Mouse (Mus musculus) macrophage (primary cell): ENCODE data around the gene Ctf2. TPM values are rescaled to one million over a fixed set of nuclear protein-coding genes. Genes with fewer than 3 reads are reported as not detected.

Source experiments
- H3K27ac ChIP-seq: fragments of 350-480 bp; formaldehyde crosslinking; 2 replicates; pipeline ENCODE4 v1.9.0; 2021
- H3K36me3 ChIP-seq: fragments of 350-480 bp; formaldehyde crosslinking; 2 replicates; pipeline ENCODE4 v1.9.0; 2021; ENCODE audit errors: inconsistent target
- H3K4me3 ChIP-seq: fragments of 350-480 bp; formaldehyde crosslinking; 2 replicates; pipeline ENCODE4 v1.9.0; 2021; ENCODE audit errors: inconsistent target
- H3K79me2 ChIP-seq: fragments of 350-480 bp; formaldehyde crosslinking; 2 replicates; pipeline ENCODE4 v1.9.0; 2021; ENCODE audit errors: inconsistent target
- WGBS: methylation state at CpG from one replicate; pipeline ENCODE4 v1.1.7; 2026; ENCODE audit warnings: inconsistent platforms; ENCODE audit not compliant: missing documents; 5-methylcytosine and 5-hydroxymethylcytosine counted together
- polyA plus RNA-seq: library from polyadenylated mRNA; stranded (reverse); fragments of 250-400 nt; gene quantifications from 3 replicates; pipeline ENCODE4 v1.2.4, GENCODE M21; 2018; ENCODE audit warnings: inconsistent platforms

The Ctf2 gene
- polyA plus RNA-seq, 1 experiment from 2014 or later = not detected

DNA sequence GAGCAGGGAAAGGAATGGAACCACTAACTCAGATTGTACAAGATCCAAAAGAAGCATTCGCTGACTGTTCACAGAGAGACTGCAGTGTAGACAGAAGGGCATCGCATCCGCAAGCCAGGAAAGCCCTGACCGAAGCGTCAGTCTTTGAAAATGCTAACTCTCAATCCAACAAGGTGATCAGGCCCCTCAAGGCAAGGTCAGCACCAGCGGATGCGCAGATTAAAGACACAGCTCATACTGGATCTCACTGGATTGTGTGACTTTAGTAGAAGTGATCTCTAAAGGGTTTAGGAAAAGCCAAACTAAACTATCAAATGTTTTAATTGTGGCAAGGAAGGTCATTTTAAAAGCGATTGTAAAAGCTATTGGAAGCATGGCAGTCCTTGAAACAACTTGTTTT, 38.7 kb downstream of the Ctf2 start:
- no peak overlapping the region for H3K27ac ChIP-seq
- WGBS = 98% methylated on average over 8 of the region's 8 CpGs
- no peak overlapping the region for H3K4me3 ChIP-seq
- no peaks in the 10 kb centered on the region for H3K79me2 ChIP-seq
- H3K36me3 ChIP-seq = no peaks in the 10 kb centered on the region

DNA sequence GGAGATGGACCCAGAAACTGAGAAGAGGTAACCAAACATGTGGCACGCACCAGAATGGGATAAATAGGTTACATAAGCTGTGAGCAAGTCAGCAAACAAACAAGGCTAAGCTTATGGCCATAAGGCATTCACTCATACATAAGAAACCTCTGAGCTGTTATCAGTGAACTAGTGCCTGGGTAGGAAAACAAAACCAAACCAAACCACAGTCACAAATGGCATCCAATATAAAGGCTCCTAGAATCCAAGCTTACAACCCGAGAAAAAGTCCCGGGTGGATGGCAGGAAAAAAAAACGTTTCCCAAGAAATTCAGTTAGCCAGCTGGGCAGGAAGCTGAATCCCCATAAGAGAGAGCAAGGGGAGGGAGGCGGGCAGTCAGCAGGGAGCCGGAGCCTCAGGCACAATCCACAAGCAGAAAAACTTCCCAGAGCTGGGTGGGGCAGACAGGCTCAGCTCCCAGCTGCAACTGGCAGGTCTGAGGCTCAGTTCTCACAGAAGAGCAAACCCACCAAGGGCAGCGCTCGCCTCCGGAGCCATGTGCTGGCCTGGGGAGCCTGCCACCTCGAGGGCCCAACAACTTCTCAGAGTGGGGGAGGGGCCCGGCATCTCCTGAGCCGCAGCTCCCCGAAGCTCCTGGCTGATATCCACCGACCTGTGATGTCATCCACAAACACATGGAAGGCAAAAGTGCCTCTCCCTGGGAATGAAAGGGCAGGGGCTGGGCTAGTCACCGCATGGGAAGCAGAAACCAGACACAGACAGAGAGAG, 40.6 kb downstream of the Ctf2 start:
- Histone ChIP-seq H3K79me2 (no peaks in the 10 kb centered on the region), H3K36me3 (no peaks in the 10 kb centered on the region), H3K4me3 (no peak overlapping the region), H3K27ac (no peak overlapping the region)
- 87% methylated on average over 15 of the region's 15 CpGs for whole genome bisulfite sequencing

DNA sequence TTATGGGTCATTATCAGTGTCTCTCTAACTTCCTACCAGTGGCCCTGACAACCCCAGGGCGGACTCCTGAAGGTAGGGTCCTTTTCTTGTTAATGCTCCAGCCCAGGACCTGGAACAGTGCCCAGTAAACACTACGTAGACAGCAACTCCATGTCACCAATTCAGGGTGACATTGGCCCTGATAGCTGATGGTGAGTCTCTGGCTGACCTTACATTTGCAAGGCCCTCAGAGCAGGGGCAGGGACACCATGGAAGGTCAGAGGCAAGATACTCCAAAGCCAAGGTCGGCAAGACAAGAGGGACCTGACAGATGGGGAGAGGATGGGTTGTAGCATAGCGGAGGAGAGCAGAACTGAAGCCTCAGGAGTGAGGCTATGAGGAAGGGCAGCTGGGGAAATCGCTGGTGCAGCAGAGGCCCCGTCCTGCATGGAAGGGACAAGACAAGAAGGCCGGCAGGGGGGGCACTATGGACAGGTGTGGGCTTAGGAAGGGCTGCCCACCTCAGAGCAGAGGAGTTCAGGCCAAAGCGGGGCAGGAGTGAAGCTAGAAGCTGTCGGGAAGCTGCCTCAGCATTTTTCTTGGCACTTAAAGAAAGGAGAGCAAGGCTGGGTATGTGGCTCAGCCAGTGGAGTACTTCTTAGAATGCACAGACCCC, 42.2 kb downstream of the Ctf2 start:
- H3K36me3 ChIP-seq = no peaks in the 10 kb centered on the region
- H3K27ac ChIP-seq = no peak overlapping the region
- H3K79me2 ChIP-seq = no peaks in the 10 kb centered on the region
- no peak overlapping the region for H3K4me3 ChIP-seq
- WGBS = 91% methylated on average over 9 of the region's 9 CpGs

DNA sequence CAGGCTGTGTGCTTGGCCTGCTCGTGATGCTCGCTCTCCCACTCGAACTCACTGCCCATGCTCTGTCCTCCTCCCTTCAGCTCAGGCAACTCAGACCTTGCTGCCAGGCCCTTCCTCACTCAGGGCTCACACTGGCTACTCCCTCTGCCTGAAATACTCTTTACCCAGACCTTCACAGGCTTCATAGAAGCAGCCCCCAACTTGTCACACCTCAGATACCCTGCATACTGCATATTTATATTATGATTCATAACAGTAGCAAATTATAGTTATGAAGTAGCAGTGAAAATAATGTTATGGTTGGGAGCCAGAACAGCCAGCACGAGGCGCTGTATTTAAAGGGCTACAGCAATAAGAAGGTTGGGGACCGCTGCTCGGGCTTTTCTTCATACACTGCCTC, 43.0 kb downstream of the Ctf2 start:
- no peak overlapping the region for H3K27ac ChIP-seq
- 97% methylated on average over 7 of the region's 7 CpGs for WGBS
- H3K36me3 ChIP-seq = no peaks in the 10 kb centered on the region
- no peaks in the 10 kb centered on the region for H3K79me2 ChIP-seq
- H3K4me3 ChIP-seq = no peak overlapping the region

DNA sequence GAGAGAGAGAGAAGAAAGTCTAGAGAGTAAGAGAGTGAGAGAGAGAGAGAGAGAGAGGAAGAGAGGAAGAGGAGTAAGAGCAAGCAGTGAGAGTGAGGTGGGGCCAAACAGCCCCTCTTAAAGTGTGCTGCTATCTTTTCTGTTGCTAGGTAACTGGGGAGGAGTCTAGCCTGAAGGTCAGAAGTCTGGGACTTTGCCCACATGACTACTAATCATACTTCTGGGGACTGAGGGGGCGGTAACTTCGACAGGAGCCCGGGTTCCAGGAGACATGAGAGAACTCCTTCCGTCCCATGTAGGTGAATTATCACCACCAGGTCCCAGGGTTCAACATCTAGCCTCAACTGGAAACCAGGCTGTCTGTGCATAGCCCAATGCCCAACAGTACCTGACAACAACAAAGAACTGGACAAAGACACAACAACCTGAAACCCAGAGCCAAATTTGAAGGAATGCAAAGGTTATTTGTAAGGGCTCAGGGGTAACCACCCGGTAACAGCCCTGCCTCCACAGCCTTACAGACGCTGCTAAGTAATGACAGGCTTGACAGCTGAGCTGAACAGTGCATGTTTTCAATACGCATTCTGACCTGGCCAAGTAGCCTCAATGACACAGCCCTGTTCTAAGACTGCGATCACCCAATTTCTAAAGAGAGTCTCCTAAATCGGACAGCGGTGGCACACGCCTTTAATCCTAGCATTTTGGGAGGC, 45.1 kb downstream of the Ctf2 start:
- Histone ChIP-seq H3K4me3 (no peak overlapping the region), H3K27ac (no peak overlapping the region), H3K36me3 (no peaks in the 10 kb centered on the region), H3K79me2 (no peaks in the 10 kb centered on the region)
- WGBS = 94% methylated on average over 11 of the region's 11 CpGs

DNA sequence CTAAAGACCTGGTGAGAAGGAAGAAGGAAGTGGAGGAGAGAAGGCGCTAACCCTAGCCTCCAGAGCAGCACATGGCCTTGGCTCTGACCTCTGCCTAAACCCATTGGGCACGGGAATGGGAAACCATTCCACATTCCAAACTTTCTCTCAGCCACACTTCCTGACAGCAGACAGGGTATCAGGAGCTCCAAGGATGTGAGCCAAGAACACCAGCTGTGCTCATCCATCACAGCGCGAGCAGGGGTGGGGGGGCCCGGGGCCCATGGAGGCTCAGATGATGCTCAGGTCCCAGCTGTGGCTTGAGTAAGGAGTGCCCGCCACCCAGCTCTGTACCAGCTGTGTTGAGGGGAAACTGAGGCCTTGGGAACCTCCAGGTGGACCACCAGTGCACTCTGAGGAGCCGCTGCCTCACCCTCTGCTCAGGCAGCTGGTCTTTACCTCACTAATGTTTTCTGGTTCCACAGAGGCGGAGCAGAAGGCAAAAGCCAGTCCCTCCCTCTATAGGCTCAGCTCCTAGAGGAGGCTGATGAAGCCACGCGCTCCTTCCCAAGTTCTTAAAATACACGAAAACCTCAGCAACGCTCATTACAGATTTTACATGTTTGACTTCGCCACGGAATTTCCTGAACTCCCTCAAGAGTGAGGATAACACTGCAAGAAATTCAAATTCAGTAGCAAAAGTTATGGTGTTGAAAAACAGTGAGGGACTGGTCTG, 46.5 kb downstream of the Ctf2 start:
- WGBS = 91% methylated on average over 14 of the region's 14 CpGs
- no peaks in the 10 kb centered on the region for H3K36me3 ChIP-seq
- H3K79me2 ChIP-seq = no peaks in the 10 kb centered on the region
- no peak overlapping the region for H3K27ac ChIP-seq
- no peak overlapping the region for H3K4me3 ChIP-seq

DNA sequence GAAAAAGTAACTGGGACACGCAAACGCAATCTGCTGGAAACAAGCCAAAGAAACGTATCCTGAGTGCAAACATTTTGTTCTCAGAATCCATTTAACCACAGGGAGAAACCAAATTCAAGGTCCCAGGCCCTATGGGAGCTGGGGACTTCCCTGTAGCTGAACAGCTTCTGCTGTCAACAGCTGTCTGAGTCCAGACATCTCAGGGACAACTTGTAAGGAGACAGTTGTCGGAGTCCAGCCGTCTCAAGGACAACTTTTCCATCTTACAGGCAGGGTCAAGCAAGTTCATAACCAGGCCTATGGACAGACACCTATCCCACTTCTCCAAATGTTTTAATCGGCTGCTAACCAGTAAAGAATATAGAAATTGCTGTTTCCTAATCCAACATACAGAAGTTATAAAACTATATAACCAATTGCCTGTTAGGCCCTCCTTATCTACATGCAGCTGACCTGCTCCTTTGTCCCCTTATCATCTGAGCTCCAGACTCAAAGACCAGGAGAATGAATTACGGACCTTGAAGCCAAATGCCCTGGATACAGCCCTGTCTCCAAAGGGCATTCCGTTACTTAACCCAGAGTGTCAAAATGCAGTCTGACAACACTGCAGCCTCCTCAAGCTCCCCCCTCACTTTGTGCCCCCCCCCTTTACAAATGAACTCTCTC, 49.9 kb downstream of the Ctf2 start:
- Histone ChIP-seq H3K27ac (no peak overlapping the region), H3K36me3 (no peaks in the 10 kb centered on the region), H3K79me2 (no peaks in the 10 kb centered on the region), H3K4me3 (no peak overlapping the region)
- 94% methylated on average over 8 of the region's 8 CpGs for WGBS

DNA sequence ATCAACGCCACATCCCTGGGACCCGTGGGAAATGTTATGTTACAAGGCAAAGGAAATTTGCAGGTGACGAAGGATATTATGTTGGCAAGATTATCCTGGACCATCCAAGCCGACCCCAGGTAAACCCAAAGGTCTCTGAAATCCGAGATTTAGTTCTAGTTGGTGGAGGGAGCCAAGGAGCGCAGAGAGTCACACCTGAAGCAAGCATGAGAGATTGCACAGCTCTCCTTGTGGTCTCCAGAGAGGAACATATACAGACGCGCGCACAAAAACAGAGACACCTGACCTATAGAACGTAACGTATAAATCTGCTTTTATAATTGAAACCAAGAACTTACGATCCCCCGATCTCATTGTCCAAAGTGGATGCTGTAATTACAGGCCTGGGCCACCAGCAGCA, 51.4 kb downstream of the Ctf2 start:
- H3K79me2 ChIP-seq = no peaks in the 10 kb centered on the region
- no peaks in the 10 kb centered on the region for H3K36me3 ChIP-seq
- no peak overlapping the region for H3K4me3 ChIP-seq
- no peak overlapping the region for H3K27ac ChIP-seq
- WGBS = 92% methylated on average over 13 of the region's 13 CpGs

DNA sequence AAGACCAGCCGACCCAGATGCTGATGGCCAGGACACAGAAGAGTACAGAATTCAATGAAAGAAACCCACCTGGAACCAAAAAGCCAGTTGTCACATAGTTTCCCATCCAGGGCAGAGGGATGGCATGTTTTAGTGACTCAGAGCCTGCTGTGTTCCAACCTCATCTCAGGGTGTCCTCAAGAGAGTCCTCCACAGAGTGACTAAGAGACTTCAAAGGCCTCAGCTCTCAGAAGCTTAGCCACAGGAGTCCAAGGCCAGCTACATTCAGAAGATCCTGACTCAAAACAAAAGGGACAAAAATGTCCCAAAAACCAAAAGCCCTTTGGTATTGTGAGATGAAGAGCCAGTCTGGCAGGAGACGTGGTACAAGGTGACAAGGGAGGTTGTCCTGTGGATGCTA, 53.2 kb downstream of the Ctf2 start:
- Histone ChIP-seq H3K27ac (no peak overlapping the region), H3K36me3 (no peaks in the 10 kb centered on the region), H3K4me3 (no peak overlapping the region), H3K79me2 (no peaks in the 10 kb centered on the region)
- WGBS = 89% methylated on average over 2 of the region's 2 CpGs

DNA sequence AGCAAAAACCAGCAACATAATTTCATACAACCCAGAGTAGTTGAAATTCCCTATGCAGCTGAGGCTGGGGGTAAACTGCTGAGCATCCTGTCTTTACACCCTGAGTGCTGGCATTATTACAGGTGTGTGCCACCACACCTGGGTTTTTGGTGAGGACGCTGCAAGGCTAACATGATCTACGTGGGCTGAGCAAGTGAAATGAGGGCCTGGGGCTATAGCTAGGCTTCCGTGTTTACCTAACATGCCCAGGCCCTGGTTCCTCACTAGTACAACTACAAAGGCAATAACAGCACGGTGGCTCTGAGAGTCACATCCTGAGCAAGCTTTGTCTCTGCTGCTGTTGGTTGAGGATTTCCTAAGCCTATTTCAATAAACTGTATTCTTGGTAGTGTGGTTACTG, 54.4 kb downstream of the Ctf2 start:
- H3K79me2 ChIP-seq = no peaks in the 10 kb centered on the region
- 96% methylated on average over 4 of the region's 4 CpGs for WGBS
- H3K27ac ChIP-seq = no peak overlapping the region
- H3K36me3 ChIP-seq = no peaks in the 10 kb centered on the region
- no peak overlapping the region for H3K4me3 ChIP-seq

DNA sequence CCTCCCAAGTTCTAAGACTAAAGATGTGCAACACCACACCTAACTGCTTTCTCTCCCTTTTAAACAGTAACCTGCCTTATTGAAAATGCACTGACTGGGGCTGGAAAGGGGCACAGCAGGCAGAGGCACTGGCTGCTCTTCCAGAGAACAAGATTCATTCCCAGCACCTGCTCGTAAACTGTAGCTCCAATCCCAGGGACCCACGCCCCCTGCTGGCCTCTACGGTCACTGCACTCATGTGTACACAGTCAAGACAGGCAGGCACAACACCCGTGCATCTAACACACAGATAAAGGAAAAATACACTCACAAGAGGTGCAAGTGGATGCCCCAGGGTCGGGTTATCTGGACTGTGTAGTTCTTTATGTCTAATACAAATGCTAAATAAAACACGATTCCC, 54.9 kb downstream of the Ctf2 start:
- WGBS = 79% methylated on average over 6 of the region's 6 CpGs
- no peak overlapping the region for H3K27ac ChIP-seq

DNA sequence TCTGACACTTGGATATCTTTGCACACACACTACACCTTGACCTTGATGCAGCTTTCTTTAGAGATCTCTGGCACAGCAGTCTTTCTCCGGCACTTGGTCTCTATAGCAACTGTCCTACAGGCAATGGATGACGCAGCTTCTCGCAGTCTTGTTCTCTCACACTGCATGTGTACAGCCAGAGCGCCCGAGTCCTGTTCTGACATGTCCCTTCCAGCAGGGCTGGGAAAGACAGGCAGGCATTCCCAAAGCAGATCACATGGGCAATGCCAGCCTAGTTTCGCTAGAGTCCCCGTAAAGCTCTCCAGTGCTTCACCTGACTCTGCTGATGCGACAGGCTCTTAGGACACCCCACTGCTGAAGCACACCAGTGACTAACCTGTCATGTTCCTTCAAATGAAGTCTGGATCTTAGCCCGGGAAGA, 56.6 kb downstream of the Ctf2 start:
- no peaks in the 10 kb centered on the region for H3K36me3 ChIP-seq
- H3K4me3 ChIP-seq = no peak overlapping the region
- no peaks in the 10 kb centered on the region for H3K79me2 ChIP-seq
- WGBS = 93% methylated on average over 9 of the region's 9 CpGs
- no peak overlapping the region for H3K27ac ChIP-seq

More for the DNA sequence above, 54.9 kb downstream of the Ctf2 start:
- H3K4me3 ChIP-seq = no peak overlapping the region
- H3K79me2 ChIP-seq = no peaks in the 10 kb centered on the region
- no peaks in the 10 kb centered on the region for H3K36me3 ChIP-seq

DNA sequence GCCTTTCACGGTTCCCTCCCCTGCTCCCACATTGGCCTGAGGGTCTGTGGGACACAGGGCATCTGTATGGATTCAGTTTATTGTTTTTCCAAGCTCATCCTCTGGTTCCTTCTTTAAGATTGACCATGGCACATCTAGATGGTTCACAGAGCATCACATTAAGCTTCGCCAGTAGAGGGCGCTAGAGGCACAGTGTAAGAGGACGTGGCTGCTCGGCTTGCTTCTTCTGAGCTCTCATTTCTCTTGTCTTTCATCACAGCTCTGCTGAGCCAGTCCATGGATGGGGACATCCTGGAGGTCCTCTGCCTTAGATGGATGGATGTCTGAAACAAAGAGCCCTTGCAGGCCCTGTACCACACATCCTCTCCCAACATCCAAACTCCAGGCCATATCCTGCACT, 57.0 kb downstream of the Ctf2 start:
- 10% methylated on average over 5 of the region's 5 CpGs for WGBS
- no peak overlapping the region for H3K27ac ChIP-seq
- no peak overlapping the region for H3K4me3 ChIP-seq
- no peaks in the 10 kb centered on the region for H3K36me3 ChIP-seq
- H3K79me2 ChIP-seq = no peaks in the 10 kb centered on the region

DNA sequence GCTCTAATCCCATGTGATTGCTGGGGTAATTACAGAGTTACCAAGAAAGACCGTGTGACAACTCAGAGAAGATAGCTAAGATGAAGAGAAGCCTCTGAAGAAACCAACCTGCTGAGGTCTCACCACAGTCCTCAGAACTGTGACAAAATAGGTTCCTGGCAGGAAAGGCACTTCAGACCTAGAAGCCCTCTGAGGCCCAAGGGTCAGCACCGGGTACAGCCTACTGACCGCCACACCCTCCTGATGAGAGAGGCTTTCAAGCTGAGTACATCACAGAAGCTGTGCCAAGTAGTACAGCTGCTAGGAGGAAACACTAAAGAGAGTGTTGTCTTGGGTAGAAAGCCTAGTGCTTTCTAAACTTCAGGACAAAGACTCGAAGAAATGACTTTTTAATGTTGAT, 59.2 kb downstream of the Ctf2 start:
- H3K4me3 ChIP-seq = no peak overlapping the region
- no peaks in the 10 kb centered on the region for H3K36me3 ChIP-seq
- H3K79me2 ChIP-seq = no peaks in the 10 kb centered on the region
- 94% methylated on average over 4 of the region's 4 CpGs for WGBS
- H3K27ac ChIP-seq = no peak overlapping the region
